Comparison of ENCODE assay signal across 9 mouse cellular contexts in genomic region chr9:40344801-40345492, GRCm38 (mm10).
DNase-seq lines count a peak whose midpoint lies in the region; ATAC-seq and TF ChIP-seq lines count a peak whose summit lies in the region.
"Had no signal": no experiment of that assay in that cellular context is flagged by ENCODE, and none has a peak within 500 bp of the region (broad histone marks: within the 10 kb centered on the region; RNA-seq: fewer than 3 reads in every experiment).

No protein-coding gene starts in this region.

- H3K27me3 ChIP-seq in forebrain, embryonic 10.5 days (ENCODE audit: poor library complexity, severe bottlenecking), result 0 out of 2 replicates have a peak, but pooled peaks cover 3% of the 10 kb centered on the region
- no peaks in the 10 kb centered on the region for H3K27me3 ChIP-seq in forebrain, embryonic 11.5 days (ENCODE audit: control insufficient read depth, insufficient read depth, low read length)
- no peaks in the 10 kb centered on the region for H3K27me3 ChIP-seq in midbrain, embryonic 11.5 days (ENCODE audit: control insufficient read depth, insufficient read depth, low read length)
- H3K27me3 ChIP-seq in midbrain, embryonic 10.5 days (ENCODE audit: low read depth, poor library complexity, severe bottlenecking), result no peaks in the 10 kb centered on the region
- H3K27me3 ChIP-seq in hindbrain, postnatal 0 days (ENCODE audit: insufficient read depth, low read length), result no peaks in the 10 kb centered on the region
- H3K27me3 ChIP-seq in neural tube, embryonic 15.5 days (replicated peaks), result no peaks in the 10 kb centered on the region
- H3K27me3 ChIP-seq in heart, embryonic 10.5 days (ENCODE audit: insufficient read depth, poor library complexity, severe bottlenecking), result no peaks in the 10 kb centered on the region

- ATAC-seq in forebrain, embryonic 11.5 days (replicated peaks; ENCODE audit: low FRiP score), result no peak
- ATAC-seq in midbrain, embryonic 11.5 days (ENCODE audit: low FRiP score), result 0 out of 2 replicates have a peak, but pooled peaks have one; percentile 3
- ATAC-seq in hindbrain, postnatal 0 days, result peak; percentile 44
- peak; percentile 33 for ATAC-seq in neural tube, embryonic 15.5 days (ENCODE audit: low FRiP score)

- H3K4me2 ChIP-seq in forebrain, embryonic 11.5 days (ENCODE audit: low read depth, low read length, severe bottlenecking), result no peak overlapping the region
- H3K4me2 ChIP-seq in midbrain, embryonic 11.5 days, result no peak overlapping the region
- H3K4me2 ChIP-seq in hindbrain, postnatal 0 days (ENCODE audit: low read depth, low read length), result peak overlapping the region; percentile 66
- peak overlapping the region; percentile 69 for H3K4me2 ChIP-seq in neural tube, embryonic 15.5 days

- H3K27ac ChIP-seq in forebrain, embryonic 10.5 days, result peak overlapping the region; percentile 72
- H3K27ac ChIP-seq in forebrain, embryonic 11.5 days (ENCODE audit: low read depth, low read length), result no peak overlapping the region
- H3K27ac ChIP-seq in midbrain, embryonic 11.5 days (ENCODE audit: low read depth, low read length), result no peak overlapping the region
- no peak overlapping the region for H3K27ac ChIP-seq in midbrain, embryonic 10.5 days (replicated peaks)
- H3K27ac ChIP-seq in hindbrain, postnatal 0 days, result peak overlapping the region; percentile 89
- peak overlapping the region; percentile 85 for H3K27ac ChIP-seq in neural tube, embryonic 15.5 days (replicated peaks)
- no peak overlapping the region for H3K27ac ChIP-seq in heart, embryonic 10.5 days

- TF ChIP-seq CTCF in hindbrain, postnatal 0 days (IDR thresholded peaks at IDR 0.05; ENCODE audit: low read depth), result no peak

- peaks cover 28% of the 10 kb centered on the region for H3K4me1 ChIP-seq in forebrain, embryonic 10.5 days
- peaks cover 5% of the 10 kb centered on the region; the same call in 1 of the 2 replicates for H3K4me1 ChIP-seq in forebrain, embryonic 11.5 days (replicated peaks; ENCODE audit: control insufficient read depth, insufficient read depth, low read length)
- 0 out of 2 replicates have a peak, but pooled peaks cover 3% of the 10 kb centered on the region for H3K4me1 ChIP-seq in midbrain, embryonic 11.5 days (ENCODE audit: control insufficient read depth, insufficient read depth, low read length)
- H3K4me1 ChIP-seq in midbrain, embryonic 10.5 days, result peaks cover 19% of the 10 kb centered on the region
- H3K4me1 ChIP-seq in hindbrain, postnatal 0 days (ENCODE audit: insufficient read depth, low read length), result peaks cover 40% of the 10 kb centered on the region
- peaks cover 52% of the 10 kb centered on the region for H3K4me1 ChIP-seq in neural tube, embryonic 15.5 days
- peaks cover 32% of the 10 kb centered on the region for H3K4me1 ChIP-seq in heart, embryonic 10.5 days

- H3K9ac ChIP-seq in forebrain, embryonic 11.5 days (ENCODE audit: low read length), result no peak overlapping the region
- H3K9ac ChIP-seq in midbrain, embryonic 11.5 days (ENCODE audit: low read length), result no peak overlapping the region
- H3K9ac ChIP-seq in hindbrain, postnatal 0 days (replicated peaks; ENCODE audit: low read length), result peak overlapping the region; percentile 65
- H3K9ac ChIP-seq in neural tube, embryonic 15.5 days (replicated peaks), result peak overlapping the region; percentile 62

- WGBS in forebrain, embryonic 10.5 days, result 76% methylated on average over 10 of the region's 10 CpGs
- WGBS in forebrain, embryonic 11.5 days, result 64% methylated on average over 10 of the region's 10 CpGs
- 67% methylated on average over 10 of the region's 10 CpGs for WGBS in midbrain, embryonic 11.5 days
- WGBS in midbrain, embryonic 10.5 days, result 71% methylated on average over 10 of the region's 10 CpGs
- 29% methylated on average over 10 of the region's 10 CpGs for WGBS in hindbrain, postnatal 0 days
- 48% methylated on average over 10 of the region's 10 CpGs for WGBS in neural tube, embryonic 15.5 days
- WGBS in heart, embryonic 10.5 days, result 47% methylated on average over 10 of the region's 10 CpGs

- H3K9me3 ChIP-seq in forebrain, embryonic 10.5 days, result no peaks in the 10 kb centered on the region
- H3K9me3 ChIP-seq in forebrain, embryonic 11.5 days (ENCODE audit: control insufficient read depth, low read length), result no peaks in the 10 kb centered on the region
- no peaks in the 10 kb centered on the region for H3K9me3 ChIP-seq in midbrain, embryonic 11.5 days (ENCODE audit: control insufficient read depth, low read length)
- H3K9me3 ChIP-seq in midbrain, embryonic 10.5 days (replicated peaks), result no peaks in the 10 kb centered on the region
- no peaks in the 10 kb centered on the region for H3K9me3 ChIP-seq in hindbrain, postnatal 0 days (ENCODE audit: low read length)
- H3K9me3 ChIP-seq in neural tube, embryonic 15.5 days (replicated peaks), result no peaks in the 10 kb centered on the region
- H3K9me3 ChIP-seq in heart, embryonic 10.5 days, result no peaks in the 10 kb centered on the region

- no peak overlapping the region for H3K4me3 ChIP-seq in forebrain, embryonic 10.5 days
- no peak overlapping the region for H3K4me3 ChIP-seq in forebrain, embryonic 11.5 days (ENCODE audit: low read depth, low read length)
- H3K4me3 ChIP-seq in midbrain, embryonic 11.5 days (ENCODE audit: low read depth, low read length), result no peak overlapping the region
- no peak overlapping the region for H3K4me3 ChIP-seq in midbrain, embryonic 10.5 days
- H3K4me3 ChIP-seq in hindbrain, postnatal 0 days (ENCODE audit: low read length), result peak overlapping the region; percentile 34
- peak overlapping the region; percentile 44 for H3K4me3 ChIP-seq in neural tube, embryonic 15.5 days (replicated peaks)
- H3K4me3 ChIP-seq in heart, embryonic 10.5 days, result no peak overlapping the region; the same call in 1 of the 2 replicates

- no peaks in the 10 kb centered on the region for H3K36me3 ChIP-seq in forebrain, embryonic 10.5 days (replicated peaks)
- no peaks in the 10 kb centered on the region for H3K36me3 ChIP-seq in forebrain, embryonic 11.5 days (ENCODE audit: control insufficient read depth, insufficient read depth, low read length)
- no peaks in the 10 kb centered on the region for H3K36me3 ChIP-seq in midbrain, embryonic 11.5 days (ENCODE audit: control insufficient read depth, insufficient read depth, low read length)
- H3K36me3 ChIP-seq in midbrain, embryonic 10.5 days, result no peaks in the 10 kb centered on the region
- no peaks in the 10 kb centered on the region for H3K36me3 ChIP-seq in hindbrain, postnatal 0 days (ENCODE audit: insufficient read depth, low read length)
- no peaks in the 10 kb centered on the region for H3K36me3 ChIP-seq in neural tube, embryonic 15.5 days
- no peaks in the 10 kb centered on the region for H3K36me3 ChIP-seq in heart, embryonic 10.5 days

- no peak for DNase-seq in forebrain, embryonic 10.5 days (ENCODE audit: extremely low spot score, low spot score)
- no peak for DNase-seq in forebrain, embryonic 11.5 days (ENCODE audit: low spot score)
- no peak for DNase-seq in midbrain, embryonic 11.5 days (ENCODE audit: low spot score, missing footprints)
- no peak for DNase-seq in midbrain, embryonic 10.5 days (ENCODE audit: low spot score)
- peak; percentile 52 for DNase-seq in hindbrain, postnatal 0 days (ENCODE audit: low spot score)
- no peak for DNase-seq in thymus, postnatal 36 days
- DNase-seq in heart, embryonic 10.5 days (ENCODE audit: low spot score), result no peak
- DNase-seq: kidney, adult 9 months had no signal

Comparison
In these comparisons a context has a peak if more than half of its experiments do, and no peak if none do; other contexts are left out.
1. H3K27ac ChIP-seq: peak in forebrain, embryonic 10.5 days (single experiment), hindbrain, postnatal 0 days (single experiment) and neural tube, embryonic 15.5 days (single experiment); none in forebrain, embryonic 11.5 days (single experiment), midbrain, embryonic 11.5 days (single experiment), midbrain, embryonic 10.5 days (single experiment) and heart, embryonic 10.5 days (single experiment).
2. H3K4me3 ChIP-seq: peak in hindbrain, postnatal 0 days (single experiment) and neural tube, embryonic 15.5 days (single experiment); none in forebrain, embryonic 10.5 days (single experiment), forebrain, embryonic 11.5 days (single experiment), midbrain, embryonic 11.5 days (single experiment), midbrain, embryonic 10.5 days (single experiment) and heart, embryonic 10.5 days (single experiment).
3. H3K4me2 ChIP-seq: peak in hindbrain, postnatal 0 days (single experiment) and neural tube, embryonic 15.5 days (single experiment); none in forebrain, embryonic 11.5 days (single experiment) and midbrain, embryonic 11.5 days (single experiment).
4. H3K9ac ChIP-seq: peak in hindbrain, postnatal 0 days (single experiment) and neural tube, embryonic 15.5 days (single experiment); none in forebrain, embryonic 11.5 days (single experiment) and midbrain, embryonic 11.5 days (single experiment).